Mouse (Mus musculus): ENCODE data around the gene 4930522L14Rik.
"Not testable (repeated sequence)": the region's sequence is repeated elsewhere in the genome, so short reads cannot be mapped to it uniquely, and the experiment has no call there.

Gene 4930522L14Rik

GRCm38 (mm10) chr5:109751391-109752071 is at the start of gene 4930522L14Rik:
4930522L14Rik (minus strand) TSS chr5:109751886.
- peak; percentile 82 for DNase-seq

DNA sequence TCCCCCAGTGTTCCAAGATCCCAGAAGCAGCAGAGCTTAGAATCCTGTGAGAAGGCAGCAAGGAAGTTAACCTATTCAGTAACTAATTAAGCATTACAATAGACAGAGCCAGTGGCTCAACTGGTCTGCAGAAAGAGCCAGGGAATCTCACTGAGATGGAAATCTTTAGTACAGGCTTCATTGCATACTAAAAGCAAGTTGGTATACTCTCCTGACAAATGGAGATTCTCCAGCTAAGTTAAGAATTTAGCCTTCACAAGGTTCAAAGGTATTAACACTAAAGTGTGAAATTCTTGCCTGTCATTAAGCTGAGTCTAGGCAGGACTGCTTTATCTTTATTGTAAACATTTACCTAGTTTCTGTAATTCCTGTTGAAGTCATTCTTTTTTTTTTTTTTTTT is 49.8 kb upstream of the 4930522L14Rik start:
- not testable (repeated sequence) for DNase-seq

GRCm38 (mm10) chr5:109799948-109800347 is 48.3 kb upstream of the 4930522L14Rik start:
- not testable (repeated sequence) for DNase-seq

DNA sequence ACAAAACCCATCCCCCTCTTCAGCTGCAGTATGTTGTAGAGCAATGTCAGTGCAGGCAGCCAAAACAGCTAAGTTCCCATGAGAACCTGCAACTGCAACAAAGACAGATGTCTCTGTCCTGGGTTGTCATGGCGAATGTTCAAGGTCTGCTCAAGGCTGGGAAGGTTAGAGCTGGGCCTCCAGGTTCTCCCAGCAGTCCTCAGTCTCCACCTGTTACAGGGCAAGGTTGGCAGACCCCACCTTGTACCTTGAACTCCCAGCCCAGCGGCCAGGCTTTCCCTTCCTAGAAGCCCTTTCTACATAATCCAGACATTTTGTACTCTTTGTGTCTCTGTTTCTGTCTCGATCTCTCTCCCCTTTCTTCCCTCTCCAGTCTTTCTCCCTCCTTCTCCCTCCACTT is 45.3 kb upstream of the 4930522L14Rik start:
- DNase-seq: not testable (repeated sequence)

GRCm38 (mm10) chr5:109795967-109796652 is 44.4 kb upstream of the 4930522L14Rik start:
- peak; percentile 55 to 61 for DNase-seq

DNA sequence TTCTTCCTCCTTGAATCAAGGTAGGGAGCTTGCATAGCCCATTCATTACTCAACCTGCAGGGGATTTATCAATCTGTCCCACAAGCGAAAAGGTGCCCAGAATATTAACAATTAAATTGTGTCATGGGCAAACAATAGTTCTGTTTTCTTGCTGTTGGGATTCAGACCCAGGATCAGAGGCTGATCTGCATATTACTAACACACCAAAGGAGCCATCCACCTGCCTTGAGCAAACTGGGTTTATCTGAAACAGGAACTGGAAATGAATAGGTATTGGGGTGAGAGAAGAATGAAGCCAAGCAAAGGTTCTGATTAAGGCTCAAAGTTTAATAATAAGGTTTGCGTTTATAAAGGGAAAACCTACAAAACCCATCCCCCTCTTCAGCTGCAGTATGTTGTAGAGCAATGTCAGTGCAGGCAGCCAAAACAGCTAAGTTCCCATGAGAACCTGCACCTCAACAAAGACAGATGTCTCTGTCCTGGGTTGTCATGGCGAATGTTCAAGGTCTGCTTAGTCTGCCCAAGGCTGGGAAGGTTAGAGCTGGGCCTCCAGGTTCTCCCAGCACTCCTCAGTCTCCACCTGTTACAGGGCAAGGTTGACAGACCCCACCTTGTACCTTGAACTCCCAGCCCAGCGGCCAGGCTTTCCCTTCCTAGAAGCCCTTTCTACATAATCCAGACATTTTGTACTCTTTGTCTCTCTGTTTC is 541 bp upstream of the 4930522L14Rik start:
- DNase-seq: not testable (repeated sequence)

DNA sequence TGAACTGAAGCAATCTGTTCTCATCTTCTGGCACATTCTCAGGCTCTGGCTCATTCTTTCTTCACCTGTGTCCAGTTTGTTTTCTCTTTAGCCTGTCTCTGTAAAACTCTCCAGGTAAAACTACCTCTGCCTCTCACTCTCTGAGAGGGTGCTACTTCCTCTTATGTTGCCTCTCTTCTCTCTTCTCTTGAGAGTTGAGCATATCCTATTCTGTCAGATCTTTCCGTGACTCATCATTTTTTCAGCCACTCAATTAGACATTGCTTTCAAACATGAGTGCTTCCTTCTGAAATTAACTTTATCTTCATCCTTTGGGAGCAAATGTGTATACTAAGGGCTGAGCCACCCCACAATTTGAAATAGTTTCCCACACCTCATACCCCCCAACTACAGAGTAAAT is 6.6 kb downstream of the 4930522L14Rik start:
- DNase-seq: not testable (repeated sequence)

GRCm38 (mm10) chr5:109717341-109717740 is 34.3 kb downstream of the 4930522L14Rik start:
- not testable (repeated sequence) for DNase-seq

DNA sequence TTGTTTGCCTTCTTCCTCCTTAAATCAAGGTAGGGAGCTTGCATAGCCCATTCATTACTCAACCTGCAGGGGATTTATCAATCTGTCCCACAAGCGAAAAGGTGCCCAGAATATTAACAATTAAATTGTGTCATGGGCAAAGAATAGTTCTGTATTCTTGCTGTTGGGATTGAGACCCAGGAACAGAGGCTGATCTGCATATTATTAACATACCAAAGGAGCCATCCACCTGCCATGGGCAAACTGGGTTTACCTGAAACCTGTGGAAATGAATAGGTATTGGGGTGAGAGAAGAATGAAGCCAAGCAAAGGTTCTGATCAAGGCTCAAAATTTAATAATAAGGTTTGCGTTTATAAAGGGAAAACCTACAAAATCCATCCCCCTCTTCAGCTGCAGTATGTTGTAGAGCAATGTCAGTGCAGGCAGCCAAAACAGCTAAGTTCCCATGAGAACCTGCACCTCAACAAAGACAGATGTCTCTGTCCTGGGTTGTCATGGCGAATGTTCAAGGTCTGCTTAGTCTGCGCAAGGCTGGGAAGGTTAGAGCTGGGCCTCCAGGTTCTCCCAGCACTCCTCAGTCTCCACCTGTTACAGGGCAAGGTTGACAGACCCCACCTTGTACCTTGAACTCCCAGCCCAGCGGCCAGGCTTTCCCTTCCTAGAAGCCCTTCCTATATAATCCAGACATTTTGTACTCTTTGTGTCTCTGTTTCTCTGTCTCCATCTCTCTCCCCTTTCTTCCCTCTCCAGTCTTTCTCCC is 60.3 kb downstream of the 4930522L14Rik start:
- DNase-seq: not testable (repeated sequence)

GRCm38 (mm10) chr5:109690537-109691201 is 61.0 kb downstream of the 4930522L14Rik start, which contains the start of gene 5430403G16Rik:
5430403G16Rik (minus strand) TSS chr5:109691041.
- DNase-seq: peak; percentile 85 to 86

All from lung, adult 18-20 months (tissue).